Mouse (Mus musculus) ES-Bruce4 (cell line): ENCODE data around the gene Lipc. TPM values are rescaled to one million over a fixed set of nuclear protein-coding genes. Genes with fewer than 3 reads are reported as not detected.
A peak's percentile ranks its signal among the peaks of the same experiment; 100 is the strongest.
"Not testable (repeated sequence)": the region's sequence is repeated elsewhere in the genome, so short reads cannot be mapped to it uniquely, and the experiment has no call there.

Experiments
- H3K27ac ChIP-seq: 2 replicates; pipeline ENCODE4 v1.5.1; 2012; ENCODE audit warnings: low read length, inconsistent platforms; ENCODE audit not compliant: insufficient read depth
- H3K27me3 ChIP-seq: 2 replicates; pipeline ENCODE4 v1.6.1; 2012; ENCODE audit warnings: mild to moderate bottlenecking, low read length, inconsistent platforms; ENCODE audit not compliant: control insufficient read depth, poor library complexity, insufficient read depth, severe bottlenecking
- H3K36me3 ChIP-seq: 2 replicates; pipeline ENCODE4 v1.6.1; 2012; ENCODE audit warnings: inconsistent platforms, mild to moderate bottlenecking, low read length, moderate library complexity; ENCODE audit not compliant: control insufficient read depth, poor library complexity, insufficient read depth, severe bottlenecking
- H3K4me1 ChIP-seq: one replicate; pipeline ENCODE4 v1.8.1; 2011; ENCODE audit warnings: low read length; ENCODE audit not compliant: control insufficient read depth, insufficient read depth
- H3K4me3 ChIP-seq: 2 replicates; pipeline ENCODE4 v1.5.1; 2011; ENCODE audit warnings: low read depth, mild to moderate bottlenecking, low read length
- H3K9ac ChIP-seq: 2 replicates; pipeline ENCODE4 v1.6.1; 2012; ENCODE audit warnings: low read depth, mild to moderate bottlenecking, inconsistent platforms; ENCODE audit not compliant: poor library complexity, severe bottlenecking
- H3K9me3 ChIP-seq: replicated peaks from 2 replicates; pipeline ENCODE4 v1.6.1; 2012; ENCODE audit warnings: mild to moderate bottlenecking, low read length, inconsistent platforms; ENCODE audit not compliant: control insufficient read depth, poor library complexity, insufficient read depth, severe bottlenecking
- CTCF ChIP-seq: IDR thresholded peaks from one replicate; pipeline ENCODE4 v1.8.1; 2011; ENCODE audit warnings: low read depth, low read length
- EP300 ChIP-seq: IDR thresholded peaks from 2 replicates; pipeline ENCODE4 v1.6.1; 2011; ENCODE audit warnings: low read depth, low read length; ENCODE audit not compliant: insufficient read depth
- POLR2A ChIP-seq: IDR thresholded peaks from one replicate; pipeline ENCODE4 v1.8.1; 2011; ENCODE audit warnings: low read length; ENCODE audit not compliant: insufficient read depth
- polyA plus RNA-seq: library from polyadenylated mRNA; stranded (reverse); fragments of >200 nt; gene quantifications from 2 replicates; pipeline ENCODE4 v1.2.4, GENCODE M21; 2011; ENCODE audit warnings: low read depth; ENCODE audit not compliant: missing spikeins, insufficient read depth, insufficient read length

The Lipc gene
- polyA plus RNA-seq, 1 experiment = not detected

GRCm38 (mm10) chr9:70859233-70859632 is 92.8 kb downstream of the Lipc start:
- Histone ChIP-seq H3K9me3 (no peaks in the 10 kb centered on the region), H3K27me3 (no peaks in the 10 kb centered on the region), H3K4me3 (no peak overlapping the region), H3K27ac (no peak overlapping the region), H3K9ac (no peak overlapping the region), H3K4me1 (no peaks in the 10 kb centered on the region), H3K36me3 (no peaks in the 10 kb centered on the region)
- no peak for TF ChIP-seq POLR2A
- no peak for TF ChIP-seq CTCF
- TF ChIP-seq EP300 = no peak

DNA sequence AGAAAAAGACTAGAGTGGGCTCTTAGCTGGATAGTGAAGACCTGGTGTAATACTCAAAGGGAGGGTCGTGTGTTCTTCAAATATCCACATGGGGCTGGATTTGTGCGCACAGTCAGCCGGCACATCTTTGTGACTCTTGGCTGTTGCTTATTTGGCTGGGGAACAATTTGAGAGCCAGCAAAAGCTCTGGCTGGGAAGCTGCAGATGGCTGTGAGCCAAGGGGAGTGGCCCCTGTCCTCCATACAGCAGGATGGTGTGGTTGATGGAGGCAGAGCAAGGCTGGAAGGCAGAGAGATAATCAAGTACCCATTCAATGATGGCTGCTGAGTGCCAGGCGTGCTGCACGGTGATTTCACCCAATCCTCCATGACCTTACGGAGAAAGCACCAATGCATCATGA is 96.2 kb downstream of the Lipc start:
- no peaks in the 10 kb centered on the region for H3K9me3 ChIP-seq
- no peaks in the 10 kb centered on the region for H3K36me3 ChIP-seq
- TF ChIP-seq EP300 = no peak
- TF ChIP-seq CTCF = no peak
- TF ChIP-seq POLR2A = no peak
- H3K27ac ChIP-seq = no peak overlapping the region
- no peak overlapping the region for H3K4me3 ChIP-seq
- no peak overlapping the region for H3K9ac ChIP-seq
- H3K27me3 ChIP-seq = no peaks in the 10 kb centered on the region
- peaks cover 3% of the 10 kb centered on the region for H3K4me1 ChIP-seq

- no peaks in the 10 kb centered on the region for H3K9me3 ChIP-seq
- no peak for TF ChIP-seq EP300
- no peak for TF ChIP-seq CTCF
- TF ChIP-seq POLR2A = no peak
- H3K36me3 ChIP-seq = no peaks in the 10 kb centered on the region
- H3K4me3 ChIP-seq = no peak overlapping the region
- H3K4me1 ChIP-seq = peaks cover 3% of the 10 kb centered on the region
- H3K9ac ChIP-seq = no peak overlapping the region
- H3K27me3 ChIP-seq = no peaks in the 10 kb centered on the region
- no peak overlapping the region for H3K27ac ChIP-seq
Observed at GRCm38 (mm10) chr9:70854950-70855349, 97.1 kb downstream of the Lipc start.

- H3K36me3 ChIP-seq, H3K27ac ChIP-seq, H3K27me3 ChIP-seq, H3K9me3 ChIP-seq, H3K4me1 ChIP-seq: not testable (repeated sequence)
- 0 out of 2 replicates have a peak overlapping the region, but pooled peaks have one; percentile 7 for H3K9ac ChIP-seq
- H3K4me3 ChIP-seq = peak overlapping the region; percentile 36
Observed at GRCm38 (mm10) chr9:70853081-70853480, 98.9 kb downstream of the Lipc start.

DNA sequence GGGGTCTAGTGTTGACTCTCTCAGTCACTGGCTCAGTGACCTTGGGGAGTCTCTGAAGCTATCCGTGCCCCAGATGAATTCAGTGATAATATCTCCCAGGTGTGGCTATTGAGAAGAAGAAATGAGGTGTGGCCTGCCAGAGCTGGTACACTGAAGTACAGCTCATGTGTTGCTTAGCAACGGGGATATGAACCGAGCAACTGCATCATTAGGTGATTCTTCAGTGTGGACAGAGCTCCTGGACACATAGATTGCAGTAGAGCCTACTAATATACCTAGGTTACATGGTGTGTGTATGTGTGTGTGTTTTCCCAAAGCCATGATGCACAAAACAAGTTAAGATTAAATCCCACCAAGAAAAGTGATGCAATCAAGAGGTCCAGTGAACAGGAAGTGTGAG is 100.5 kb downstream of the Lipc start:
- Histone ChIP-seq H3K36me3 (no peaks in the 10 kb centered on the region), H3K9ac (no peak overlapping the region), H3K4me1 (peaks cover 3% of the 10 kb centered on the region), H3K27ac (no peak overlapping the region), H3K9me3 (no peaks in the 10 kb centered on the region), H3K4me3 (no peak overlapping the region), H3K27me3 (no peaks in the 10 kb centered on the region)
- TF ChIP-seq CTCF (no peak), EP300 (no peak), POLR2A (no peak)

DNA sequence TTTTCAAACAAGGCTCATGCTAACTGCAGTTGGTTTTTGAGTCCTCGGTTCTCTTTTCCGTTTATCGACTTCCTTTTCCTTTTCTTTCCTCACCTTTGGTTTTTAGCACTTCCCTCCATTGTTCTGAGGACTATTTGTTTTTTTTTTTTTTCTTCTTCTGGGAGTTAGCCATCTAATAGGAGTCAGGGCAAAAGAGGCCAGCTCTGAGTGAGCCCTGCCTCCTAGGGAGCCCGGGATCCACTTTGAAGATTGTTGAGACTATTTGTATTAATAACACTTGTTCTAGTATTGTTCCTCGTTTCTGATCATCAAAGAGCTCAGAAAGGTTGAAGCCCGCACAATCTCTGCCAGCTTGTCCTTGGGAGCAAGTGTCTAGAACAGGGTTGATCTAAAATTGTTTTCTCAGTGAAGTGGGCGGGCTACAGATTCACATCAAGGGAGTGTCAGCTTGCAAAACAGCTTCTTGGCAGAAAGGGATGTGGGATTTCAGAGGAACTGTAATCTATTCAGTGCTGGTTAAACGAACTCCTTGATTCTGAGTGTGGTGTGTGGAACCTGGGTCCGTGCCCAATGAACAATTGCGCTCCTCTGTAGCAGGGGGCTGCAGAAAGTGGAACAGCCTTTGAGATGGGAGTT is 103.8 kb downstream of the Lipc start:
- Histone ChIP-seq H3K4me1 (peaks cover 3% of the 10 kb centered on the region), H3K9ac (no peak overlapping the region; the same call in 1 of the 2 replicates), H3K9me3 (no peaks in the 10 kb centered on the region), H3K4me3 (no peak overlapping the region), H3K36me3 (no peaks in the 10 kb centered on the region), H3K27ac (no peak overlapping the region), H3K27me3 (no peaks in the 10 kb centered on the region)
- TF ChIP-seq POLR2A = no peak
- TF ChIP-seq CTCF = no peak
- no peak for TF ChIP-seq EP300
